Mouse (Mus musculus) limb, embryonic 10.5 days (tissue): ENCODE results near the gene Mrpl52. TPM values are rescaled to one million over a fixed set of nuclear protein-coding genes. Genes with fewer than 3 reads are reported as not detected.
A peak's percentile ranks its signal among the peaks of the same experiment; 100 is the strongest.

Experiments used
- DNase-seq: peaks from one replicate; pipeline ENCODE4 v3.0.0-alpha.2; 2017; ENCODE audit warnings: low spot score
- H3K27ac ChIP-seq: fragments of 300-500 bp; sonication (generic); 2 replicates; pipeline ENCODE4 v1.5.1; 2016; ENCODE audit warnings: mild to moderate bottlenecking
- H3K27me3 ChIP-seq: fragments of 300-500 bp; sonication (generic); 2 replicates; pipeline ENCODE4 v1.6.1; 2016; ENCODE audit warnings: low read depth, mild to moderate bottlenecking; ENCODE audit not compliant: poor library complexity, severe bottlenecking
- H3K36me3 ChIP-seq: fragments of 300-500 bp; sonication (generic); 2 replicates; pipeline ENCODE4 v1.6.1; 2016; ENCODE audit warnings: mild to moderate bottlenecking, moderate library complexity
- H3K4me1 ChIP-seq: fragments of 300-500 bp; sonication (generic); 2 replicates; pipeline ENCODE4 v1.6.1; 2016
- H3K4me3 ChIP-seq: fragments of 300-500 bp; sonication (generic); 2 replicates; pipeline ENCODE4 v1.5.1; 2016; ENCODE audit warnings: mild to moderate bottlenecking, moderate library complexity
- H3K9me3 ChIP-seq: fragments of 300-500 bp; sonication (generic); replicated peaks from 2 replicates; pipeline ENCODE4 v1.6.1; 2016; ENCODE audit warnings: mild to moderate bottlenecking
- WGBS: fragments of 180-500 bp; shearing (Covaris S2); methylation state at CpG from one replicate; pipeline ENCODE4 v1.1.7; 2016; 5-methylcytosine and 5-hydroxymethylcytosine counted together
- polyA plus RNA-seq: library from polyadenylated mRNA; unstranded; fragments of >200 nt; fragmentation: Nextera tagmentation; extraction: Ambion mirVana; gene quantifications from 2 replicates; pipeline ENCODE4 v1.2.1, GENCODE M21; 2016

The Mrpl52 gene
- polyA plus RNA-seq, 1 experiment from 2014 or later = 198 TPM

- WGBS = 11% methylated on average over 3 of the region's 3 CpGs
- Histone ChIP-seq H3K36me3 (peaks cover 37% of the 10 kb centered on the region), H3K27ac (peak overlapping the region; percentile 82), H3K9me3 (no peaks in the 10 kb centered on the region), H3K4me3 (peak overlapping the region; percentile 29), H3K27me3 (no peaks in the 10 kb centered on the region), H3K4me1 (peaks cover 30% of the 10 kb centered on the region)
- DNase-seq = peak; percentile 67
Measured at GRCm38 (mm10) chr14:54443196-54443595, 16.5 kb downstream of the Mrpl52 start.

- DNase-seq = no peak
- Histone ChIP-seq H3K27me3 (no peaks in the 10 kb centered on the region), H3K4me1 (peaks cover 32% of the 10 kb centered on the region), H3K9me3 (no peaks in the 10 kb centered on the region), H3K36me3 (peaks cover 29% of the 10 kb centered on the region), H3K27ac (peak overlapping the region; percentile 82), H3K4me3 (no peak overlapping the region)
- WGBS = 55% methylated on average over 15 of the region's 15 CpGs
Measured at GRCm38 (mm10) chr14:54443712-54444618, 17.3 kb downstream of the Mrpl52 start.

- Histone ChIP-seq H3K27me3 (no peaks in the 10 kb centered on the region), H3K27ac (0 out of 2 replicates have a peak overlapping the region, but pooled peaks have one; percentile 47), H3K4me1 (peaks cover 34% of the 10 kb centered on the region), H3K9me3 (no peaks in the 10 kb centered on the region), H3K4me3 (no peak overlapping the region), H3K36me3 (peaks cover 14% of the 10 kb centered on the region)
- whole genome bisulfite sequencing = 73% methylated on average over 3 of the region's 3 CpGs
- DNase-seq = no peak
Measured at GRCm38 (mm10) chr14:54445476-54445875, 18.8 kb downstream of the Mrpl52 start.

- H3K4me3 ChIP-seq = no peak overlapping the region
- no peaks in the 10 kb centered on the region for H3K9me3 ChIP-seq
- DNase-seq = no peak
- no peaks in the 10 kb centered on the region for H3K36me3 ChIP-seq
- 91% methylated on average over 9 of the region's 9 CpGs for WGBS
- H3K4me1 ChIP-seq = peaks cover 6% of the 10 kb centered on the region
- 0 out of 2 replicates have a peak, but pooled peaks cover 4% of the 10 kb centered on the region for H3K27me3 ChIP-seq
- H3K27ac ChIP-seq = no peak overlapping the region
Measured at GRCm38 (mm10) chr14:54453566-54453965, 26.9 kb downstream of the Mrpl52 start.

- Histone ChIP-seq H3K9me3 (no peaks in the 10 kb centered on the region), H3K27me3 (0 out of 2 replicates have a peak, but pooled peaks cover 4% of the 10 kb centered on the region), H3K36me3 (no peaks in the 10 kb centered on the region), H3K4me1 (no peaks in the 10 kb centered on the region), H3K4me3 (no peak overlapping the region), H3K27ac (no peak overlapping the region)
- WGBS = 87% methylated on average over 11 of the region's 11 CpGs
- DNase-seq = no peak
Measured at GRCm38 (mm10) chr14:54454669-54455528, 28.2 kb downstream of the Mrpl52 start.

- Histone ChIP-seq H3K4me1 (no peaks in the 10 kb centered on the region), H3K9me3 (no peaks in the 10 kb centered on the region), H3K27ac (no peak overlapping the region), H3K36me3 (no peaks in the 10 kb centered on the region), H3K4me3 (no peak overlapping the region), H3K27me3 (no peaks in the 10 kb centered on the region)
- DNase-seq = no peak
- WGBS = 90% methylated on average over 14 of the region's 14 CpGs
Measured at GRCm38 (mm10) chr14:54457907-54458569, 31.3 kb downstream of the Mrpl52 start.

- no peaks in the 10 kb centered on the region for H3K9me3 ChIP-seq
- H3K4me3 ChIP-seq = no peak overlapping the region
- 74% methylated on average over 4 of the region's 4 CpGs for WGBS
- peaks cover 12% of the 10 kb centered on the region for H3K4me1 ChIP-seq
- H3K27me3 ChIP-seq = no peaks in the 10 kb centered on the region
- H3K27ac ChIP-seq = no peak overlapping the region
- H3K36me3 ChIP-seq = no peaks in the 10 kb centered on the region
- DNase-seq = no peak
Measured at GRCm38 (mm10) chr14:54462146-54462545, 35.4 kb downstream of the Mrpl52 start.

- peak overlapping the region; percentile 86; the same call in 1 of the 2 replicates for H3K27ac ChIP-seq
- DNase-seq = no peak
- H3K4me1 ChIP-seq = peaks cover 19% of the 10 kb centered on the region
- peak overlapping the region; percentile 86 for H3K4me3 ChIP-seq
- WGBS = 18% methylated on average over 12 of the region's 12 CpGs
- no peaks in the 10 kb centered on the region for H3K9me3 ChIP-seq
- no peaks in the 10 kb centered on the region for H3K27me3 ChIP-seq
- peaks cover 12% of the 10 kb centered on the region for H3K36me3 ChIP-seq
Measured at GRCm38 (mm10) chr14:54463108-54463958, 36.6 kb downstream of the Mrpl52 start.

- no peaks in the 10 kb centered on the region for H3K9me3 ChIP-seq
- DNase-seq = peak; percentile 93
- under 1% methylated on average over 35 of the region's 35 CpGs for WGBS
- peak within 1 kb of the TSS; percentile 86 for H3K4me3 ChIP-seq
- H3K27me3 ChIP-seq = no peaks in the 10 kb centered on the region
- peaks cover 19% of the 10 kb centered on the region for H3K4me1 ChIP-seq
- peaks cover 18% of the 10 kb centered on the region for H3K36me3 ChIP-seq
- H3K27ac ChIP-seq = peak within 1 kb of the TSS; percentile 86
Measured at GRCm38 (mm10) chr14:54463959-54464292, 37.2 kb downstream of the Mrpl52 start, which contains the start of gene Lrp10. Lrp10 (plus strand) TSS chr14:54464137.

GRCm38 (mm10) chr14:54464293-54465005 is 37.7 kb downstream of the Mrpl52 start:
- WGBS = under 1% methylated on average over 57 of the region's 57 CpGs
- H3K27me3 ChIP-seq = no peaks in the 10 kb centered on the region

GRCm38 (mm10) chr14:54471467-54471866 is 44.8 kb downstream of the Mrpl52 start:
- peaks cover 9% of the 10 kb centered on the region for H3K27me3 ChIP-seq
- H3K27ac ChIP-seq = no peak overlapping the region
- 83% methylated on average over 2 of the region's 2 CpGs for WGBS
- H3K4me3 ChIP-seq = no peak overlapping the region
- DNase-seq = no peak
- no peaks in the 10 kb centered on the region for H3K9me3 ChIP-seq
- H3K36me3 ChIP-seq = peaks cover 33% of the 10 kb centered on the region
- H3K4me1 ChIP-seq = peaks cover 19% of the 10 kb centered on the region

More at GRCm38 (mm10) chr14:54464293-54465005, 37.7 kb downstream of the Mrpl52 start:
- Histone ChIP-seq H3K27ac (peak overlapping the region; percentile 86), H3K36me3 (peaks cover 23% of the 10 kb centered on the region), H3K4me3 (peak overlapping the region; percentile 86), H3K9me3 (no peaks in the 10 kb centered on the region), H3K4me1 (peaks cover 19% of the 10 kb centered on the region)
- peak; percentile 76 for DNase-seq
